Mouse (Mus musculus) neutrophil, adult 5-6 weeks (primary cell): ENCODE measurements at regions not wholly inside any gene's neighbourhood (a gene's known extent, or its start where the extent isn't known, plus 50 kb on each side); places are given as distances from the start of the nearest gene placed in this dataset.
"Not testable (repeated sequence)": the region's sequence is repeated elsewhere in the genome, so short reads cannot be mapped to it uniquely, and the experiment has no call there.

Experiments
- ATAC-seq: fragments of 151-379, 151-347 bp; 2 replicates; pipeline ENCODE4 v1.8.0; 2017; ENCODE audit warnings: mild to moderate bottlenecking, moderate TSS enrichment; ENCODE audit not compliant: insufficient number of reproducible peaks, poor library complexity, low FRiP score, severe bottlenecking; ENCODE audit errors: extremely low read depth

DNA sequence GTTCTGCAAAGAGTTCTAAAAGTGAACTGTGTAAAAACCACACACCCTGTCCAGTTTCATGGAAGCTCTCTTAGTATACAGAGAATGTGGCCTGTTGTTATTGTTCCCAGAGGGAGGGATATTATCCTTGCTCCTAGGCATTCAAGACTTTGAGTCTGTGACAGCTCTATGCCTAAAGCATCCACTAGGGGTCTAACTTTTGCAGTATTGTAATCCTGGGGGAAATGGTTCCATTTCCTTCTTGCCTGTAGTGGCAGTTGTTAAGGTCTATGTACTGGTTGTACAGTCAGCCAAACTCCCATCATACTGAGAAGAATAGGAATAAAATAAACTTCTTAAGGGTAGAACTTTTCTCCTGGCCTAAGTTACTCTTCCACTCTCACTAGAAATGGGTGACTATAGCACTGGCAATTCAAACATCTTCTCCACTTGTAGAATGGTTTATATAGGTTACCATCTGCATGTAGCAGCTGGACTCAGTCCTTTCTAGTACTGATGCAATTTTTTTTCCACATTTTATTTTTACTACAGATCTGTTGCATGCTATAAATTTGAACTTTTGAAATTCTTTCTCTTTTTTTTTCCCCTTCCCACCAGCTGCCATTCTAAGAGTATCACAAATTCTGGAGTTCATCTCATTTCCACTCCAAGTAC is 51.4 kb upstream of the Dpt start:
- no peak for ATAC-seq

DNA sequence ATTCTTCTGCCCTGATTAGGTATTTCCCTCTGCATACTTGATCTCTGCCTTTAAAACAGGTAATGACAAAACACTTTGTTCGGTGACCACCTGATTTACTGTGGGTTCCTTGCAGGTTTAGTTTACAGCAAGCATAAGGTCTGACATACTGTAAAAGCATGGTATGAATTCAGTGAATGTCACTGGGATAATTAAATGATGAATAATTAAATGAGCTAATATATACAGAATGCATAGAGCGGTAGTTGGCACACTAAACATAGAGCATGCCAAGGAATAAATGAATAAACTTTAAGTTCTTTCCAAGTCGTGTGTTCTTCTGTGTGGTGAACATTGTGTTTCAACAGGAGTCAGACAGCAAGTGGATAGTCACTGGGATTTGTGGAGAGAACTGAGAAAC is 51.9 kb upstream of the Dpt start:
- ATAC-seq = no peak

DNA sequence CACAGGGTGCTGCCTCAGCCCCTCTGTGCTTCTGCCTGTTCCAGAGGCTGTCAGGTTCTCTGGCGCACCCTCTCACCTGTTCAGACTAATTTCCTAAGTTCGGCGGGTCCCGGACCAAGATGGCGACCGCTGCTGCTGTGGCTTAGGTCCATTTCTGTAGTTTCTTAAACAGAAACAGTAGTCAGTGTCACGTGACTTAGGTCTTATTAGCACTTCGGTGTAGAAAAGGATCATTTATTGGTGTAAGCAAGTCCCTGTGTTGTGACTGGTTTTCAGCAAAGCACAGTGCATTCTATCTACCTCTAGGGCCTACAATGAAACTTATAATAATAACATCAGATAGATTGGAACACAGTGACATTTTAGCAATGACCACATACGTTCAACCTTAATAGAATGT is 53.5 kb upstream of the Dpt start:
- not testable (repeated sequence) for ATAC-seq

DNA sequence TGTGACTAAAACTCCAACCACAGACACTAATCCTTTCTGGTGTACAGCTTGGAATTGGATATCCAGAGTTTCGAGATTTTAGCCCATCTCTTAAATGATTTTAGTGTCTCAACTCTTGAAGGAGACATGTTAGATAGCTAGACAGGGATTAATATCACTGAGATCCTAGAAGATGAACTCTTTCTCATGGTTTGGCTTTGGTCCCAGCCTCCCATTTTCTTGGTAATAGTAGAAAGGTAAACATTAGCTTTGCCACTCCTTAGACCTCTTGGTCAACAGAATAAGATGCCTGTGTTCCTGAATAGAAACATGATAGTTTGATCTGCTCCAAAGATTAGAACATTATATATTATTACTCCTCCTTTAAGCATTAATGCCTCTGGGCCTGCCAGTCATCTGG is 60.8 kb upstream of the Dpt start:
- ATAC-seq = no peak

DNA sequence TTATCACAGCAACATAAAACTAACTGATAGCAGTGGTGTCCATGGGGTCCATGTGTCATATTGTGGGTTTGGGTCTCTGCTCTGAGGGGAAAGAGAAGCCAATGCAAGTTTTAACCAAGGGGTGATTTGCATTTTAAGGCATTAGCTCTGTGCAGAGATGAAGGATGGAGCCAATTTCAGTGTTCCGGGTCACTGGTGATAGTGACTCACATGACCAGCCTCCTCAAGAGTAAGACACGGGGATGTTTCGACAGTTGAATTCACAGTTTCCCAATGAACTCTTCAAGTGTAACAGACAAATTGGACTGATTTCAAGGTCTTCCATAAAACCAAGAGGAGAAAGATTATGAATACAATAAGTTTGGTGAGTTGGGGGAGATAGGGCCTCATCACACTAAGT is 62.7 kb upstream of the Dpt start:
- ATAC-seq = no peak

DNA sequence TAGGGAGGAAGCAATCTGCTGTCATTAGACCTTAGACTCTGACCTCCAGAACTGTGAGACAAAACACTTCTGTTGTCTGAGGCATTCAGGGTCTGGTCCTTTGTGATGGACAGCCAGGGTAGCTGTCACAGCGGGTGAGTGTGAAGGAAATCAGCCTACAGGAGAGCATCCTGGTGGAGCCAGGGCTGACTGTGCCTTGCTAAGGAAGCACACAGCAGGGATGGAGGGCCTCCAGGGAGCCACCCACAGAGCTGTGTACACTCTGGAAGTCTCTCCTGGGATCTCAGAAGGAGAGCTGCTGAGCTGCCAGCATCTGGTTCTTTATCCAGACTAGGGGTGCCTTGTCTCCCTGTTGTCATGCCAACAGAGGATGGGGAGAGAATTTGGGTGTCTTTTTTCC is 74.4 kb upstream of the Dpt start:
- no peak for ATAC-seq

DNA sequence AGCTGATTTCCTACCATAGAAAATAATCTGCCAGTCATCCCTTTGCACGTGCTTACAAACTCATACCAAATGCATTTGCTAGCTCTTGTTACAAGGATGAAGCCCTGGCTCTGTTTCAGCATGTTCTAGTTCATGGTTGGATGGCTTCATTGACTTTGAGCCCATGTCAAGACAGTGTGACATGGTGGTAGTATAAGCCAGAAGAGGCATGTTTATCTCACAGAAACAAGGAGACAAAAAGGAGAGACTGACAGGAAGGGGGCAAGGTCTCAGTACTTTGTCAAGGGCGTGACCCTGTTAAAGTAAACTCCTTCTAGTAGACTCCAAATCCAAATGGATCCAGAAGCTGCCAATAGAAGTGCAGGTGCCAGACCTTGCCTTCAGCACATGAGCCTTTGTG is 81.5 kb upstream of the Dpt start:
- no peak for ATAC-seq

DNA sequence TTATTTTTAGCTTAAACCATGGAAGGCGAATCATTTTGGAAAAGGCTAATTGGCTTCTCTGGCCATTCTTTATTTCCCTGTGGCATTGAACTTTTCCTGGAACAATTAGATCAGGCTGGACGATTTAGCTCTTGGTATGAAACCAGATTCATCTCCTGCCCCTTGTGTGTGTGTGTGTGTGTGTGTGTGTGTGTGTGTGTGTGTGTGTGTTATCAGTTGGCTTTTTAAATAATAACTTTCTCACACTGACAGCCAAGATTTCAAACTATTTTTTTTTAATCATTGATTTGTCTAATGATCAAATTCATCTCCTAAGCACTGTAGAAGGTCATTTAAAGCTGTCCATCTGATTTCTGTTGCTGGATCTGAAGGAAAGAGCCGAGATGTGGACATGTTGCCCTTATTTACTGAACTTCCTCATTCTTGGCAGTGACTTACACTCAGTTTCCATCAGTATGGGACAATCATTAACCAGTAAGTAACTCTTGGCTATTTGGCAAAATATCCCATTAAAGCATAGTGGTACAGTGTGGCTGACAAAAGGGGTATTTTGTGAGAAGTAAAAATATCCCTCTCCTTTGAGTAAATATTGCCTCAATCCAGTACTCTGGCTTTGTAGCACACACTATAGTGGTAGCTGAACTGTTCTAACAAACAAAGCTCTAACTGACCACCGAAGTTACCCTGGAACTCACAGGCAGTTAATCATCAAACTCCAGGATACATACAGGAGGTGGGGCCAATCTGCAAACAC is 82.5 kb upstream of the Dpt start:
- no peak for ATAC-seq

DNA sequence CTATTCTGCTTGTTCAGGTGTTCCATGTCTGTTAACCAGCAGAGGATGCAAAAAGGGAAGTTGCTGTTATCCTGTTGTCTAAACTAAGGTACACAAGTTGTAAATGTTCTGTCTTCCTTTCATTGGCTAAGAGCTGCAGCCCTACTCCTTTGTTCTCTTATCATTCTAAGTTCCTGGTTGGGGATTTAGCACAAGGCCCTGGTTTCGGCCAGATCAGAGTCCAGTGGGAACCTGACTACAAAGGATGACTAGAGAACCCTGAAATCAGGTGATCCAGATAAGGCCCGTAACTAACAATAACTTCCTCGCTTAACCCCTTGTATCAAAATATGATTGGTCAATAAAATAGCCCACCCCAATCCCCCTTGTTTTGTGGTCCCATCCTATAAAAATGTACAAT is 83.9 kb upstream of the Dpt start:
- ATAC-seq = no peak

DNA sequence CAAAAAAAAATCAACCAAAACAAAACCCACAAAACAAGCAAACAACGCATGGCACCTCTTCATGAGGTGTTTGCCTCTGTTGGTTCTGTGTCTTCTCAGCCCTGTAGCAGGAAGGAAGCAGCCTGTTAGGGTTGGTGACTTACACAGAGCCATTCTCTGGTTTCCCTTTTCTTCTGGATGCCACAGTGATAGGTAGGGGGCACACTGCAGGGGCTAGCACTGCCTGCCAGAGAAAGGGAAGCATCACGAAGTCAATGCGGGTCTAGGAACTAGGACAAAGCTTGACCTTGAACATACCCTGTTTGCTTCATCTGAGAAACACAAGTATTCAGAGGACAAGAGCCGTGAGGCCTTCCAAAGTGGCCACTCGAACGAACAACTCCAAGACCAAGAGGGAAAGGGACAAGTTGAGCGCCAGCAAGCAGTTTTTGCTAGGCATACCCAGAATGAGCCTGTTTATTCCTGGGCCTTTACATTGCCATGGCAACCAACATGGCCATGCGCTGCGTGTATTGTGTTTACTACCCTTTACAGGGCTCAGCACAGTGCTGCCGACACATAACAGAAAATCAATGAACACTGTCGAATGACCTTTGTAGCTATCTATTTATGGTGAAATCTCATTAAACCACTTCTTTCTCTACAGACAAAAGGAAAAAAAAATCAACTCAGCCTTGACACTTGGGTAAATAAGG is 91.9 kb upstream of the Dpt start:
- ATAC-seq = no peak

DNA sequence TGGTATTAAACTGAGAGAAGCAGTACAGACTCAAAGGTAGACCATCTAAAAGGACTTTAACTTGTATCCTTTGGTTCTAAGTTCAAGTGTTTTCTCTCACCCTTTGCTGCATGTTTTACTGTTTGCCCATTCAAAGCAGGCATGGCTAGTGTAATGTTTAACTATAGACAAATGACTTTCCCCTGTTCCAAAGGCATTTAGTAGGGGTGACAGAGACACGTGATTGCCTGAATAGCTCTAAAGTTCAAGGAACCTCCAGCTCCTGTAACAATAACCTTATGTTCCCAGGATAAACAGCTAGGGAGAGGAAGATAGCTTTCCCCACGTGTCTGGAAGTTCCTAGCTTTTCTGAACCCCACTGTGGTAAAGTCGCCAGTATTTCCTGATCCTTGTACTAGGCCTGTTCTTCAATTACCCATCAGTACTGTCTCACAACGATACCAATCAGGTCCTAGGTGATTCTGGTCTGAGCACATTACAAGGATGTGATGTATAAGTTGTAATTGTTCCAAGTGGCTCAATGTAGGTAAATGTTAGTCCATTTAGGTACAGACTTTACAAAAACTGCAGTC is 92.8 kb upstream of the Dpt start:
- no peak for ATAC-seq

DNA sequence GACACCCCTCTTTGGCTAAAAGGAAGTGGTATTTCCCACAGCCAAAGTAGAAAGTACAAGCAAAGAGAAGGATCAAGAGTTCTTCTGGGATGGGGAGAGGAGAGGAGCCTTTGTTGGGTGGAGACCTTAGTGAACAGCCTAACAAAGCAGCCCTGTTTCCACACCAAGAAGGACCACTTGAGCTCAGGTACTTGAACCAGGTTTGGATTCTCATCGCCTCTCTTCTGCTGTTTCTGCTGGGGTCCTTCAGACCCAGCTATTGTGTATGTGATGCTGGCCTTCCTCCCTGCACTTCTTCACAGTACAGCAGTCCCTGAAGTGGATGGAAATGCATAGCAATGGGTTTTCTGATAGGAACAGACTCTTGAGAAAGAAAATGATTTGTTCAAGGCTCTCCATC is 106.4 kb upstream of the Dpt start:
- no peak for ATAC-seq

DNA sequence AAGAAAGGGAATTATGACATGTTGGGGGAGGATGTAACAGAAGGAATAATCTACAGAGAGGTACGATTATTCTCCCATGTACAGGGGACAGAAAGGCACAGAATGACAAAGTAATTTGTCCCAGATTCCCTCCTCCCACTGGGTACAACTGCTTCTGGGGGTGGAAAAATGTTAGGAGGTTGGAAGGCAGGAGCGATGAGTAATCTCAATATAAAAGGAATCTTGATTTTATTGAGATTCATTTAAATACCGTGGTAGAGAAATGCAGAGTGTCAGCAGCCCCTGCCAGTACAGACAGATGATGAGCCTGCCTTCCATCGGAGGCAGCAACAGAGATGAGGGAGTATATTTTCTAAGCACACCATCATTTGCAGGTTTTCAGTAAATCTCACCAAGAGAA is 107.1 kb upstream of the Dpt start:
- no peak for ATAC-seq

DNA sequence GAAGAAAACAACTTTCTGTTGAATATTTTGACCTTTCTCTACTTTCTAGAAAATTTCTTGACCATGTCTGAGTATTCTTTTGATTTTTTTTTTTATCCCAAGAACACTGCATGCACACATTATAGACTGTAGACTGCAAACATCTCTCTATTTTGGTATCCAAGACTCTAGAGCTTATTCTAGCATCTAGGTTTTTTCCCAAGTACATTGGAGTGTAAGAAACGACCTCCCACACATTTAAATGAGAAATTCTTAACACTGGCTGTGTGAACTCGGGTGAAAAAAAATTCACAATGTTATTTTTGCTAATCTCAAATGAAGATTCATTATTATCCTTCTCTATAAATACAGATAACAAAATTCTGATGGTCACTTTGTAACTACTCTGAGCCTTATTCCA is 112.0 kb upstream of the Dpt start:
- no peak for ATAC-seq

DNA sequence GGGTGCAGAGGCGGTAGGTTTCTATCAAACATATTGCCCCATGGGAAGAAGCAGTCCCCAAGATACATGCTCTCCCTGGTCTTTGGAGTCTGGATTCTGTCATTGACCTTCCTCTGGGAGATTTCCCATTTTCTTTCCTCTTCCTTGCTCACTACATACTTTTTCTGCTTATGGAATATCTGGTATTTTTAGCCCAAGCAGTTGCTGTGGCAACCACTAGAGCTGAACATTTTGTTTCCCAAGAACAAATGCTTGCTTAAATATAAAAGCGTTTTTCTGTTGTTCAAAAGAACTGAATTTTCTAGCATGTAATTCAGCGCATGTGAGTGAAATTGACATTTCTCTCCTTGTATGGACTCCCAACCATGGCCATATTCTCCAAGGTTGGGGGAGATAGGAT is 112.7 kb upstream of the Dpt start:
- ATAC-seq = no peak

DNA sequence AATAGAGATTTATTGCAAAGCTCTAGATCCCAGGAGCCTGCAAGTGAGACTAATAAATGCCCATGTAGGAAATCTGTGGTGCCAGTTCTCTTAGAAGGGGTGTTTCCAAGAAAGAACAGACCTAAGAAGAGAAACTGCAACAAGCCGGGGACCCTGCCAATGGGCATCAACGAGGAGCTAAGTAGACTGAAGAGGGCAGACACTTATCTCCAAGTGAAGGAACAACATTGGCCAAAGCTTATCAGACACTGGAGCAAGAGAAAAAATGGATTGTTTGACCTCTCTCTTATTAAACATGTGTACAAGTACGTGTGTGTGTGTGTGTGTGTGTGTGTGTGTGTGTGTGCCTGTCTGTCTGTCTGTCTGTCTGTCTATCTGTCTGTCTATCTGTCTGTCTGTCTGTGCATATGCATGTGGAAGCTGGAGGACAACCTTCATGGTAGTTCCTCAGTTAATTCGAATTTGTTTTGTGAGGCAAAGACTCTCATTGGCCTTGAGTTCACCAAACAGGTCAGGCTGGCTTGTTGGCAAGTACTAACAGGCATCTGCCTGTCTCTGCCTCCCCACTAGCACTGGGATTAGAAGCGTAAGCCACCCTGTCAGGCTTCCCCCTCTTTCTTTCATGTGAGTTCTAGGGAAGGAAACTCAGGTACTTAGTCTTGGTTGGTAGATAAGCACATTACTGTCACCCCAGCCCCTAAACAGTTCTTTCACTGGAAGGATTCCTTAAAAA is 113.4 kb upstream of the Dpt start:
- ATAC-seq = no peak

DNA sequence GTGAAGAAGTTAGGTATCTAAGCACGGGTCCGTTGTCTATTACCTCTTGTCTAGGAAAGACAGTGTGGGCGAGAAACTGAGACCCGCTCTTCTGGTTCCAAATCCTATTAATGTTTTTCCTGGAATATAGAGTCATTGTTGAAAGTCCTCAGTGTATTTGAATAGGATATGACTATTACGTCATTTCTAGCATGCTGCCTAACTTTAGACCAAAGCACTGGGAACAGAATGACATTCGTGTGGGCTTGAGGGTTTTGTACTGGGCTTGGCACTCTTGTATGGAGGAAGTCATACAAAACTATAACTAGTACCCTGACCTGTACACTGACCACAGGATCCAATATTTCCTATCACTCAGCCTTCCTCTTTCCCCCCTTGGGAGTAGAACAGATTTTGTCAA is 114.0 kb upstream of the Dpt start:
- ATAC-seq = no peak

DNA sequence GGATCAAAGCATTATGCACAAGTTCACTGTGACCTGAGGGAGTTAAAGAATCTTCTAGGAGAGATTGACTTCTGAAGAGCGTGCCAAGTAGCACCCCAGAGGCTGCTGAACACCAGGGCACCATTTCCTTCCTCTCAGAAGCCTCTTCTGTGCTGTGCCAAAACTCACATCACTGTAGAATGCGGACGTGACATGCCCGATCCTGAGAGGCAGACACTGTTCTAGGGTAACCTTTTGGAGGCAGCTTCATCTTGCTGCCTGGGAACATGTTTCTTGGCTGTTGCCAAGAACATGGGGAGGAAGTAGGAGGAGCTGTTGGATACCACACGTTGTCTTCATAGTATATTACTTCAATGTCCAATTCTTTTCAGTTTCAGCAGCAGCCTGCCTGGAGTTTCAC is 114.9 kb upstream of the Dpt start:
- no peak for ATAC-seq

DNA sequence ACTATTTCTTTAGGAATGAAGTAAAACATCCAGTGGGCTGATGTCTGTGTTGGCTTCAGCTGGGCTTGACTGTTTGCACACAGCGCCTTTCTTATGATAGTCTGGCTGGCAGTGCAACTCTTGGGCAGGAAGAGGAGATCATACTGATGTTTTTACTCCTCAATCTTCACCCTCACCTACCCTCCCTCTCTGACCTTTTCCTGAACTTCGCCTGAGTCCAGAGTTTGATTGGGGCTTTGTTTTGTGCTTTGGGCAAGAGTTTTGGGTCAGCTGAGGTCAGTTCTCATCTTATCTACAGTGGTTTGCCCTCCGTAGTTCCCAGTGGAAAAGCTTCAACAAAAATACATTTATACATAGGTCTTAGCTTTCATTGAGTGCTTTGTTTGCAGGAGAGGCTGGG is 118.1 kb upstream of the Dpt start:
- no peak for ATAC-seq
